Mouse (Mus musculus): ENCODE results near the gene Ccnd3. TPM values are rescaled to one million over a fixed set of nuclear protein-coding genes. Genes with fewer than 3 reads are reported as not detected.

Ccnd3 gene
- polyA plus RNA-seq, 1 experiment from 2014 or later: 301 TPM

- Histone ChIP-seq H3K9ac (replicated peaks; ENCODE audit: low read length) (no peak overlapping the region), H3K4me1 (ENCODE audit: insufficient read depth, low read length) (no peaks in the 10 kb centered on the region), H3K4me3 (ENCODE audit: low read length) (no peak overlapping the region), H3K36me3 (ENCODE audit: insufficient read depth, low read length) (no peaks in the 10 kb centered on the region), H3K4me2 (replicated peaks; ENCODE audit: low read depth, low read length) (no peak overlapping the region), H3K27me3 (ENCODE audit: insufficient read depth, low read length) (no peaks in the 10 kb centered on the region), H3K9me3 (ENCODE audit: low read length) (no peaks in the 10 kb centered on the region), H3K27ac (ENCODE audit: low read length) (no peak overlapping the region)
- WGBS: 93% methylated on average over 13 of the region's 13 CpGs
- no peak for ATAC-seq (ENCODE audit: low FRiP score, low TSS enrichment)
These were observed 28.8 kb downstream of the Ccnd3 start for GRCm38 (mm10) chr17:47533691-47534090.

- Histone ChIP-seq H3K9ac (replicated peaks; ENCODE audit: low read length) (no peak overlapping the region), H3K4me3 (ENCODE audit: low read length) (no peak overlapping the region), H3K27me3 (ENCODE audit: insufficient read depth, low read length) (no peaks in the 10 kb centered on the region), H3K36me3 (ENCODE audit: insufficient read depth, low read length) (no peaks in the 10 kb centered on the region), H3K4me2 (replicated peaks; ENCODE audit: low read depth, low read length) (no peak overlapping the region), H3K4me1 (ENCODE audit: insufficient read depth, low read length) (no peaks in the 10 kb centered on the region), H3K27ac (ENCODE audit: low read length) (no peak overlapping the region), H3K9me3 (ENCODE audit: low read length) (no peaks in the 10 kb centered on the region)
- no peak; the same call in 1 of the 2 replicates for ATAC-seq (ENCODE audit: low FRiP score, low TSS enrichment)
- WGBS: 80% methylated on average over 9 of the region's 9 CpGs
These were observed 31.0 kb downstream of the Ccnd3 start for GRCm38 (mm10) chr17:47535812-47536236.

GRCm38 (mm10) chr17:47538049-47538448 lies 33.2 kb downstream of the Ccnd3 start:
- Histone ChIP-seq H3K4me3 (ENCODE audit: low read length) (no peak overlapping the region), H3K27ac (ENCODE audit: low read length) (no peak overlapping the region), H3K36me3 (ENCODE audit: insufficient read depth, low read length) (no peaks in the 10 kb centered on the region), H3K9ac (replicated peaks; ENCODE audit: low read length) (no peak overlapping the region), H3K27me3 (ENCODE audit: insufficient read depth, low read length) (no peaks in the 10 kb centered on the region), H3K9me3 (ENCODE audit: low read length) (no peaks in the 10 kb centered on the region), H3K4me2 (replicated peaks; ENCODE audit: low read depth, low read length) (no peak overlapping the region), H3K4me1 (ENCODE audit: insufficient read depth, low read length) (0 out of 2 replicates have a peak, but pooled peaks cover 7% of the 10 kb centered on the region)
- 93% methylated on average over 3 of the region's 3 CpGs for WGBS
- no peak for ATAC-seq (ENCODE audit: low FRiP score, low TSS enrichment)

DNA sequence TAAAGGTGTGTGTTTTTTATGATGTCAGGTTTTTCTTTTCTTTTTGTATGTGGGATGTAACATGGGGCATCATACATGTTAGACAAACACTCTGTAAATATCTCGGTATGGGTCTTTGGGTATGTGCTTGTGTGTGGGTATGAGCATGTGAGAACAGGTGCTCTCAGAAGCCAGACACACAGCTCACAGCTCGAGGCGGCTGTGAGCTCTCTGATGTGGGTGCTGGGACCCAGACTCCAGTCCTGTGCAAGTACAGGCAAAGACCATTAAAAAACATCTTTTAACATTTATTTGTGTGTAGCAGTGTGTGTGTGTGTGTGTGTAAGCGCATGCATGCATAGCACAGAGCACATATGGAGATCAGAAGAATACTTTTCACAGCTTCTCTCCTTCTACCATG lies 34.3 kb downstream of the Ccnd3 start:
- H3K36me3 ChIP-seq (ENCODE audit: insufficient read depth, low read length): no peaks in the 10 kb centered on the region
- H3K4me1 ChIP-seq (ENCODE audit: insufficient read depth, low read length): 0 out of 2 replicates have a peak, but pooled peaks cover 7% of the 10 kb centered on the region
- H3K9me3 ChIP-seq (ENCODE audit: low read length): no peaks in the 10 kb centered on the region
- H3K9ac ChIP-seq (replicated peaks; ENCODE audit: low read length): no peak overlapping the region
- WGBS: 85% methylated on average over 4 of the region's 4 CpGs
- H3K27ac ChIP-seq (ENCODE audit: low read length): no peak overlapping the region
- no peaks in the 10 kb centered on the region for H3K27me3 ChIP-seq (ENCODE audit: insufficient read depth, low read length)
- H3K4me2 ChIP-seq (replicated peaks; ENCODE audit: low read depth, low read length): no peak overlapping the region
- no peak for ATAC-seq (ENCODE audit: low FRiP score, low TSS enrichment)
- H3K4me3 ChIP-seq (ENCODE audit: low read length): no peak overlapping the region

- Histone ChIP-seq H3K4me3 (ENCODE audit: low read length) (no peak overlapping the region), H3K9me3 (ENCODE audit: low read length) (no peaks in the 10 kb centered on the region), H3K9ac (replicated peaks; ENCODE audit: low read length) (no peak overlapping the region), H3K27me3 (ENCODE audit: insufficient read depth, low read length) (no peaks in the 10 kb centered on the region), H3K36me3 (ENCODE audit: insufficient read depth, low read length) (no peaks in the 10 kb centered on the region), H3K4me1 (ENCODE audit: insufficient read depth, low read length) (0 out of 2 replicates have a peak, but pooled peaks cover 7% of the 10 kb centered on the region), H3K4me2 (replicated peaks; ENCODE audit: low read depth, low read length) (no peak overlapping the region), H3K27ac (ENCODE audit: low read length) (no peak overlapping the region)
- 40% methylated on average over 2 of the region's 5 CpGs for WGBS
- no peak; the same call in 1 of the 2 replicates for ATAC-seq (ENCODE audit: low FRiP score, low TSS enrichment)
These were observed 37.2 kb downstream of the Ccnd3 start for GRCm38 (mm10) chr17:47542061-47542460.

DNA sequence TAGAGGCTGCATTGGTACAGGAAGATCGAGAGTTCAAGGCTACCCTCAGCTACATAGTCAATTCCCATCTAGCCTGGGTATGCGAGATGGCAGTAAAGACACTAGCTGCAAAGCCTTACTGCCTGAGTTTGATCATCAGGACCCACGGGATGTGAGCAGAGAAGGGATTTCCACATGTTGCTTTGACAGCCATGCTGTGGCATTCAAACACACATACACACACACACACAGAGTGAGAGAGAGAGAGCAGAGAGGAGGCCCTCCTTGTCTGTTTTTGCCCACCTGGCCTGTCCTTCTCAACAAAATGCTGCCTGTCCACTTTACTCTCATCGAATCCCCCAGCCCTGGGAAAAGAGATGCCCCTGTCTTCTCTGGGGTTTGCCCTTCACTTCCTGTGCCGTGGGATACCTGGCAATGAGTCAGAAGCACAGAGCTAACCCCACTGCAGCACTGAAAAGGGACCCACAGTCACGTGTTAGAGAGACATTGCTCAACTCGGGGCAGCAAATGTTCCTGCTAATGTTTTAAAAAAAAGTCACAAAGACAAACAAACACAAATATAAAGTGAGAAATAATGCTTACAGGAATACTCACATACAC lies 38.3 kb downstream of the Ccnd3 start:
- no peak overlapping the region for H3K4me3 ChIP-seq (ENCODE audit: low read length)
- H3K9ac ChIP-seq (replicated peaks; ENCODE audit: low read length): no peak overlapping the region
- H3K4me1 ChIP-seq (ENCODE audit: insufficient read depth, low read length): 0 out of 2 replicates have a peak, but pooled peaks cover 7% of the 10 kb centered on the region
- no peaks in the 10 kb centered on the region for H3K36me3 ChIP-seq (ENCODE audit: insufficient read depth, low read length)
- no peak overlapping the region for H3K4me2 ChIP-seq (replicated peaks; ENCODE audit: low read depth, low read length)
- H3K9me3 ChIP-seq (ENCODE audit: low read length): no peaks in the 10 kb centered on the region
- no peaks in the 10 kb centered on the region for H3K27me3 ChIP-seq (ENCODE audit: insufficient read depth, low read length)
- H3K27ac ChIP-seq (ENCODE audit: low read length): no peak overlapping the region
- no peak for ATAC-seq (ENCODE audit: low FRiP score, low TSS enrichment)
- WGBS: 79% methylated on average over 7 of the region's 7 CpGs

GRCm38 (mm10) chr17:47545154-47545553 lies 40.3 kb downstream of the Ccnd3 start:
- Histone ChIP-seq H3K36me3 (ENCODE audit: insufficient read depth, low read length) (no peaks in the 10 kb centered on the region), H3K9me3 (ENCODE audit: low read length) (no peaks in the 10 kb centered on the region), H3K4me1 (ENCODE audit: insufficient read depth, low read length) (0 out of 2 replicates have a peak, but pooled peaks cover 7% of the 10 kb centered on the region), H3K27ac (ENCODE audit: low read length) (no peak overlapping the region), H3K4me2 (replicated peaks; ENCODE audit: low read depth, low read length) (no peak overlapping the region), H3K9ac (replicated peaks; ENCODE audit: low read length) (no peak overlapping the region), H3K4me3 (ENCODE audit: low read length) (no peak overlapping the region), H3K27me3 (ENCODE audit: insufficient read depth, low read length) (no peaks in the 10 kb centered on the region)
- 93% methylated on average over 12 of the region's 12 CpGs for WGBS
- no peak for ATAC-seq (ENCODE audit: low FRiP score, low TSS enrichment)

DNA sequence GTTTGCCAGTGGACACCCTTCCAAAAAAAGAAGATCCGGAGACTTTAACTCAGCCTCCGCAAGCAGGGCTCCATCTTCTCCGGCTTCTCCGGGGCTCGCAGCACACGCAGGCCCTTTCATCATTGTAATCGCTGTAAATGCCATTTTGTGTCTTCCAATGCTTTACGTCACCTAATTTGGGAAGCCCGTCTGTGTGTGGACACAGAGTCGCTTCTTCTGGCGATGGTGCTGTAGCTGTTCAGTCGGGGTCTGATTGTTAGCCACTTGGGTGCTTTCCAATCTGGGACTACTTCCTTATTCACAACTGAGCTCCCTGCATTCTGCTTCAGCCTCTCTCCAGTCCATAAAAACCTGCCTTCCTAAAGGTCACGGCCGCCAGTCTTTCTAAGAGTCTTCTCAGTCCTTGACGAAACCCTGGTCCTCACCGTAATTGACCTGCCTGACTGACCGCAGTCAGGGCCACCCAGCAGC lies 41.0 kb downstream of the Ccnd3 start:
- no peak for ATAC-seq (ENCODE audit: low FRiP score, low TSS enrichment)
- Histone ChIP-seq H3K27me3 (ENCODE audit: insufficient read depth, low read length) (no peaks in the 10 kb centered on the region), H3K4me3 (ENCODE audit: low read length) (no peak overlapping the region), H3K9me3 (ENCODE audit: low read length) (no peaks in the 10 kb centered on the region), H3K27ac (ENCODE audit: low read length) (no peak overlapping the region), H3K9ac (replicated peaks; ENCODE audit: low read length) (no peak overlapping the region), H3K36me3 (ENCODE audit: insufficient read depth, low read length) (no peaks in the 10 kb centered on the region), H3K4me2 (replicated peaks; ENCODE audit: low read depth, low read length) (no peak overlapping the region; the same call in 1 of the 2 replicates), H3K4me1 (ENCODE audit: insufficient read depth, low read length) (0 out of 2 replicates have a peak, but pooled peaks cover 7% of the 10 kb centered on the region)
- WGBS: 77% methylated on average over 17 of the region's 17 CpGs

GRCm38 (mm10) chr17:47551049-47551448 lies 46.2 kb downstream of the Ccnd3 start:
- Histone ChIP-seq H3K27ac (ENCODE audit: low read length) (no peak overlapping the region), H3K27me3 (ENCODE audit: insufficient read depth, low read length) (no peaks in the 10 kb centered on the region), H3K4me2 (replicated peaks; ENCODE audit: low read depth, low read length) (no peak overlapping the region), H3K4me1 (ENCODE audit: insufficient read depth, low read length) (0 out of 2 replicates have a peak, but pooled peaks cover 4% of the 10 kb centered on the region), H3K9ac (replicated peaks; ENCODE audit: low read length) (no peak overlapping the region), H3K36me3 (ENCODE audit: insufficient read depth, low read length) (no peaks in the 10 kb centered on the region), H3K4me3 (ENCODE audit: low read length) (no peak overlapping the region), H3K9me3 (ENCODE audit: low read length) (no peaks in the 10 kb centered on the region)
- ATAC-seq (ENCODE audit: low FRiP score, low TSS enrichment): no peak
- WGBS: 45% methylated on average over 7 of the region's 7 CpGs

- no peak overlapping the region for H3K9ac ChIP-seq (replicated peaks; ENCODE audit: low read length)
These were observed 48.1 kb downstream of the Ccnd3 start for GRCm38 (mm10) chr17:47552994-47553393.

More at GRCm38 (mm10) chr17:47552994-47553393, 48.1 kb downstream of the Ccnd3 start:
- Histone ChIP-seq H3K36me3 (ENCODE audit: insufficient read depth, low read length) (no peaks in the 10 kb centered on the region), H3K27me3 (ENCODE audit: insufficient read depth, low read length) (no peaks in the 10 kb centered on the region), H3K4me1 (ENCODE audit: insufficient read depth, low read length) (0 out of 2 replicates have a peak, but pooled peaks cover 4% of the 10 kb centered on the region), H3K4me2 (replicated peaks; ENCODE audit: low read depth, low read length) (no peak overlapping the region), H3K9me3 (ENCODE audit: low read length) (no peaks in the 10 kb centered on the region), H3K4me3 (ENCODE audit: low read length) (no peak overlapping the region), H3K27ac (ENCODE audit: low read length) (no peak overlapping the region)
- no peak for ATAC-seq (ENCODE audit: low FRiP score, low TSS enrichment)

Data from kidney, embryonic 16.5 days (tissue).